Mouse (Mus musculus): ENCODE data around the gene Fgfr2.
A peak's percentile ranks its signal among the peaks of the same experiment; 100 is the strongest.

DNA sequence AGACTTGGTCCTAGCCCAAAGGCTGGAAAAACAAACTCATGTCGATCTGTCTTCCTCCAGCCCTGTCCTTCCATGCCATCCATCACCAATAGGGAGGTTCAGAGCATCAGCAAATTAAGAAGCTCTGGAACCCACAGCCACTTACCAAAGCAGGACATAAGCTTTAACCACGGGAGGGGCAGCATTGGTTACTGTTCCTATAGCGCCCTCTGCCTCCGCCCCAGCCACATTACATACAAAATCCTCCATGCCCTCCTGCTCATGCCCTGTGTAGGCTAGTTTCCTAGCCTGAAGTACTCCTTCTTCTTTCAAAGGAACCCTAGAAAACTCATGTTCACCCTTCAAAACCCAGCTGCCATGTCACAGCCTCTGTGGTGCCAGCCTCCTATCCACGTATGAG, 648.1 kb downstream of the Fgfr2 start:
- TF ChIP-seq CTCF (IDR thresholded peaks at IDR 0.05; ENCODE audit: borderline replicate concordance, extremely low read depth, insufficient read depth, insufficient read length) (peak; percentile 59), POLR2A (IDR thresholded peaks at IDR 0.05; ENCODE audit: borderline replicate concordance, extremely low read depth, insufficient read depth, insufficient read length, poor library complexity, severe bottlenecking) (no peak)

All from brain, embryonic 14.5 days (tissue).